Mouse (Mus musculus) forebrain, embryonic 16.5 days (tissue): ENCODE data around the gene Gm13762. TPM values are rescaled to one million over a fixed set of nuclear protein-coding genes. Genes with fewer than 3 reads are reported as not detected.
"Not testable (repeated sequence)": the region's sequence is repeated elsewhere in the genome, so short reads cannot be mapped to it uniquely, and the experiment has no call there.

Experiments
- ATAC-seq: fragments of 200-750 bp; cut with Nextera tagmentation; 2 replicates; pipeline ENCODE4 v1.8.0; 2017; ENCODE audit warnings: mild to moderate bottlenecking, moderate library complexity
- H3K27ac ChIP-seq: fragments of 300-500 bp; sonication (generic); 2 replicates; pipeline ENCODE4 v1.5.1; 2014; ENCODE audit warnings: low read length, control low read depth
- H3K27me3 ChIP-seq: fragments of 300-500 bp; sonication (generic); replicated peaks from 2 replicates; pipeline ENCODE4 v1.6.1; 2014; ENCODE audit warnings: low read length; ENCODE audit not compliant: control insufficient read depth, insufficient read depth
- H3K36me3 ChIP-seq: fragments of 300-500 bp; sonication (generic); 2 replicates; pipeline ENCODE4 v1.6.1; 2014; ENCODE audit not compliant: control insufficient read depth, insufficient read depth
- H3K4me1 ChIP-seq: fragments of 300-500 bp; sonication (generic); replicated peaks from 2 replicates; pipeline ENCODE4 v1.6.1; 2014; ENCODE audit warnings: low read length; ENCODE audit not compliant: control insufficient read depth, insufficient read depth
- H3K4me2 ChIP-seq: fragments of 300-500 bp; sonication (generic); 2 replicates; pipeline ENCODE4 v1.6.1; 2014; ENCODE audit warnings: mild to moderate bottlenecking, low read length, control low read depth
- H3K4me3 ChIP-seq: fragments of 300-500 bp; sonication (generic); replicated peaks from 2 replicates; pipeline ENCODE4 v1.5.1; 2014; ENCODE audit warnings: mild to moderate bottlenecking, low read length, control low read depth
- H3K9ac ChIP-seq: fragments of 300-500 bp; sonication (generic); replicated peaks from 2 replicates; pipeline ENCODE4 v1.6.1; 2014; ENCODE audit warnings: low read depth, low read length, control low read depth
- H3K9me3 ChIP-seq: fragments of 300-500 bp; sonication (generic); 2 replicates; pipeline ENCODE4 v1.6.1; 2016; ENCODE audit warnings: low read length; ENCODE audit not compliant: control insufficient read depth
- WGBS: fragments of 180-500 bp; shearing (Covaris S2); extraction: QIAGEN DNeasy Blood & Tissue Kit; methylation state at CpG from one replicate; pipeline ENCODE4 v1.1.7; 2014; 5-methylcytosine and 5-hydroxymethylcytosine counted together
- polyA plus RNA-seq: library from polyadenylated mRNA; unstranded; fragments of >200 nt; fragmentation: Nextera tagmentation; extraction: Ambion mirVana; gene quantifications from 2 replicates; pipeline ENCODE4 v1.2.1, GENCODE M21; 2015

Gm13762 gene
- polyA plus RNA-seq = not detected in 2 replicates

DNA sequence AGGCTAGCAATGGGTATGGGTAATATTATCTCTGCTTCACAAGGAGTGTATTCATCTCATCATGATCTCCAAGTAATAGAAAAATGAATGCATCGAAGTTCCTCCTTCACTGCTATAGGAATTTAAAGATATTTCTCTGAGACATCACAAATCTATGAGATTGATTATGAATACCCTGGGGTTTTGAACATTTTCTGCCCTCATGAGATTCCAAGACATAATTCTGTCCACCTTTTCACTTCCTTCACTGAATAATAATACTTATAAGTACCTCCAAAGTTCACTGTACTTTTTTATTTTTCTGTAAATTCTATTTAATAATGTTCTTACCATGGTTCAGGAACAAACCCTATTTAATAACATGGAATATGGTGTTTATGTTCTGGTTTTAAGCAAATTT is at the start of gene Gm13762:
Gene Gm13762, minus strand, starts transcription at position 101 of the 400 bp plus-strand sequence.
- no peaks in the 10 kb centered on the region for H3K9me3 ChIP-seq
- no peak within 1 kb of the TSS for H3K4me2 ChIP-seq
- H3K27me3 ChIP-seq = no peaks in the 10 kb centered on the region
- ATAC-seq = no peak
- no peak within 1 kb of the TSS for H3K27ac ChIP-seq
- WGBS = 88% methylated on average over 1 of the region's 1 CpGs
- no peak within 1 kb of the TSS for H3K9ac ChIP-seq
- H3K36me3 ChIP-seq = no peaks in the 10 kb centered on the region
- H3K4me3 ChIP-seq = no peak within 1 kb of the TSS
- H3K4me1 ChIP-seq = no peaks in the 10 kb centered on the region

DNA sequence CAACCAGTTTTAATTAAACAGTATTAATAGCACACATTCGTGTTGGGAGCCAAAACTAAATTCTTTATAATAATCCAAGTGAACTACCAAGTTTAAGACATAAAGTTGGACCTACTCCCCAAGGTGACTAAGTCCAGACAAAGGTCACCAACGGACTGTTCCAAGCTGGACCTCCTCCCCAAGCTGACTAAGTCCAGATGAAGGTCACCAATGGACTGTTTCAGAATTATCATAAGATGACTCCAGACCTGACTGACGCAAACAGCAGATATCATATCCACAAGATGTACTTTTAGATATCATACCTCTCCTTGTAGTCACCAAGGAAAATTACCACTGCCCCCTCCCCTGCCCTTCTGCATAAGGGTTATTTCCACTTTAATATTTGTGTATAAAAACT is 41.4 kb upstream of the Gm13762 start:
- not testable (repeated sequence) for H3K4me2 ChIP-seq, H3K9me3 ChIP-seq, H3K27me3 ChIP-seq, ATAC-seq, H3K9ac ChIP-seq, H3K27ac ChIP-seq, H3K4me1 ChIP-seq, H3K4me3 ChIP-seq, H3K36me3 ChIP-seq
- WGBS = 74% methylated on average over 3 of the region's 3 CpGs

GRCm38 (mm10) chr2:89018240-89018639 is 38.2 kb upstream of the Gm13762 start, which contains the start of gene Olfr1216:
Olfr1216 (minus strand) TSS chr2:89018340.
- no peak for ATAC-seq
- WGBS = 82% methylated on average over 1 of the region's 1 CpGs

GRCm38 (mm10) chr2:89006873-89007272 is 26.8 kb upstream of the Gm13762 start, which contains the start of gene Olfr1215:
Olfr1215 (minus strand) TSS chr2:89006973.
- Histone ChIP-seq H3K36me3 (no peaks in the 10 kb centered on the region), H3K27ac (no peak within 1 kb of the TSS), H3K4me2 (no peak within 1 kb of the TSS), H3K27me3 (no peaks in the 10 kb centered on the region), H3K9ac (no peak within 1 kb of the TSS), H3K9me3 (no peaks in the 10 kb centered on the region), H3K4me3 (no peak within 1 kb of the TSS), H3K4me1 (no peaks in the 10 kb centered on the region)
- 72% methylated on average over 2 of the region's 2 CpGs for WGBS
- no peak for ATAC-seq

More at GRCm38 (mm10) chr2:89018240-89018639, 38.2 kb upstream of the Gm13762 start, which contains the start of gene Olfr1216:
- no peaks in the 10 kb centered on the region for H3K9me3 ChIP-seq
- no peaks in the 10 kb centered on the region for H3K27me3 ChIP-seq
- H3K4me2 ChIP-seq = no peak within 1 kb of the TSS
- H3K4me3 ChIP-seq = no peak within 1 kb of the TSS
- no peak within 1 kb of the TSS for H3K9ac ChIP-seq
- H3K4me1 ChIP-seq = no peaks in the 10 kb centered on the region
- H3K36me3 ChIP-seq = no peaks in the 10 kb centered on the region
- no peak within 1 kb of the TSS for H3K27ac ChIP-seq

- no peak within 1 kb of the TSS for H3K27ac ChIP-seq
- H3K4me2 ChIP-seq = no peak within 1 kb of the TSS
- WGBS = 88% methylated on average over 1 of the region's 1 CpGs
- H3K9ac ChIP-seq = no peak within 1 kb of the TSS
- no peak for ATAC-seq
- no peaks in the 10 kb centered on the region for H3K27me3 ChIP-seq
- H3K4me3 ChIP-seq = no peak within 1 kb of the TSS
- H3K36me3 ChIP-seq = no peaks in the 10 kb centered on the region
- no peaks in the 10 kb centered on the region for H3K4me1 ChIP-seq
- no peaks in the 10 kb centered on the region for H3K9me3 ChIP-seq
Measured at GRCm38 (mm10) chr2:88992553-88992952, 12.5 kb upstream of the Gm13762 start, which contains the start of gene Olfr1214. Olfr1214 (minus strand) TSS chr2:88992653.

GRCm38 (mm10) chr2:88953669-88954068 is 26.4 kb downstream of the Gm13762 start, which contains the start of gene Olfr1212:
Olfr1212 (plus strand) TSS chr2:88953969.
- H3K4me2 ChIP-seq = no peak within 1 kb of the TSS
- no peak within 1 kb of the TSS for H3K27ac ChIP-seq
- no peaks in the 10 kb centered on the region for H3K36me3 ChIP-seq
- no peak within 1 kb of the TSS for H3K4me3 ChIP-seq
- H3K4me1 ChIP-seq = no peaks in the 10 kb centered on the region
- ATAC-seq = no peak
- H3K9me3 ChIP-seq = no peaks in the 10 kb centered on the region
- H3K9ac ChIP-seq = no peak within 1 kb of the TSS
- H3K27me3 ChIP-seq = no peaks in the 10 kb centered on the region

DNA sequence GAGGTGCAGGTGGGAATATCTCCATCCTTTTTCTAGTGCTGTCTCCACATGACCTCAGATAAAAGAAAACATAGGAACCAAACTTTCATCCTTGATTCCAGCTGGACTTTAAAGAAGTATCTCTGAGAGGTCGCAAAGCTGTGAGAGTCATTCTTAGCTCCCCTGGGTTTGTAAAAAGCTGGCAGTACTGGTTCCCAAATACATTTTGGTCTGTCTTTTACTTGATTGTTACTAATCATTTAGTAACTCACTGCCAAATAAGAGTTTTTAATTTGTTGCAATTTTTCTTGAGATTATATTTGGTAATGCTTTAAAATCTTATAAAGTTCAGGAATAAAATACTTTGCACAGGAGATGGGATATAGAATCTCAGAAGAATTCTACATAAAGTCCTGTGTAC is 42.1 kb downstream of the Gm13762 start, which contains the start of gene Olfr1211:
Gene Olfr1211, minus strand, starts transcription at position 101 of the 400 bp plus-strand sequence.
- Histone ChIP-seq H3K9me3 (no peaks in the 10 kb centered on the region), H3K4me2 (no peak within 1 kb of the TSS), H3K9ac (no peak within 1 kb of the TSS), H3K36me3 (no peaks in the 10 kb centered on the region), H3K4me3 (no peak within 1 kb of the TSS), H3K27ac (no peak within 1 kb of the TSS), H3K4me1 (no peaks in the 10 kb centered on the region), H3K27me3 (no peaks in the 10 kb centered on the region)
- no peak for ATAC-seq
- 88% methylated on average over 1 of the region's 1 CpGs for WGBS

Other genes starting within 250 kb of the Gm13762 start
- not detected in 2 replicates for gene Olfr1197, start 247.9 kb downstream of the Gm13762 start, polyA plus RNA-seq
- gene Olfr1198, start 228.9 kb downstream of the Gm13762 start, polyA plus RNA-seq = not detected in 2 replicates
- gene Olfr1199, start 219.8 kb downstream of the Gm13762 start, polyA plus RNA-seq = not detected in 2 replicates
- not detected in 2 replicates for gene Olfr1200, start 209.8 kb downstream of the Gm13762 start, polyA plus RNA-seq
- not detected in 2 replicates for gene Olfr1201, start 187.2 kb downstream of the Gm13762 start, polyA plus RNA-seq
- gene Olfr1202, start 165.8 kb downstream of the Gm13762 start, polyA plus RNA-seq = not detected in 2 replicates
- gene Olfr1205, start 150.5 kb downstream of the Gm13762 start, polyA plus RNA-seq = not detected in 2 replicates
- not detected in 2 replicates for gene Olfr1204, start 131.0 kb downstream of the Gm13762 start, polyA plus RNA-seq
- gene Olfr1206, start 117.0 kb downstream of the Gm13762 start, polyA plus RNA-seq = not detected in 2 replicates
- not detected in 2 replicates for gene Olfr1208, start 78.0 kb downstream of the Gm13762 start, polyA plus RNA-seq
- gene Olfr1209, start 65.1 kb downstream of the Gm13762 start, polyA plus RNA-seq = not detected in 2 replicates
- not detected in 2 replicates for gene Olfr1211, start 42.2 kb downstream of the Gm13762 start, polyA plus RNA-seq
- gene Olfr1212, start 26.3 kb downstream of the Gm13762 start, polyA plus RNA-seq = not detected in 2 replicates
- gene Olfr1214, start 12.4 kb upstream of the Gm13762 start, polyA plus RNA-seq = not detected in 2 replicates
- gene Olfr1215, start 26.7 kb upstream of the Gm13762 start, polyA plus RNA-seq = not detected in 2 replicates
- gene Olfr1216, start 38.1 kb upstream of the Gm13762 start, polyA plus RNA-seq = not detected in 2 replicates
- not detected in 2 replicates for gene Olfr1217, start 51.8 kb upstream of the Gm13762 start, polyA plus RNA-seq
- gene Olfr1218, start 80.9 kb upstream of the Gm13762 start, polyA plus RNA-seq = not detected in 2 replicates
- not detected in 2 replicates for gene Olfr1219, start 103.2 kb upstream of the Gm13762 start, polyA plus RNA-seq
- gene Olfr1220, start 126.6 kb upstream of the Gm13762 start, polyA plus RNA-seq = not detected in 2 replicates
- gene Olfr1221, start 137.0 kb upstream of the Gm13762 start, polyA plus RNA-seq = not detected in 2 replicates
- not detected in 2 replicates for gene Olfr1222, start 152.8 kb upstream of the Gm13762 start, polyA plus RNA-seq
- gene Olfr1223, start 171.3 kb upstream of the Gm13762 start, polyA plus RNA-seq = not detected in 2 replicates
- gene Olfr1224-ps1, start 183.8 kb upstream of the Gm13762 start, polyA plus RNA-seq = not detected in 2 replicates
- not detected in 2 replicates for gene Olfr1225, start 194.4 kb upstream of the Gm13762 start, polyA plus RNA-seq
- not detected in 2 replicates for gene Olfr1226, start 219.8 kb upstream of the Gm13762 start, polyA plus RNA-seq